Mouse (Mus musculus) MEL (cell line): ENCODE measurements around the gene Prelid3b.

Source experiments
- BHLHE40 ChIP-seq: IDR thresholded peaks from 2 replicates; pipeline ENCODE4 v1.6.1; 2012; ENCODE audit warnings: low read depth, mild to moderate bottlenecking, inconsistent platforms, low read length, improper control_type of control experiment, borderline replicate concordance
- CTCF ChIP-seq, 3 experiments: IDR thresholded peaks in 2 of 3; conservative IDR thresholded peaks in 1 of 3; 2 replicates each; pipeline ENCODE4 v1.5.1; 2011 to 2012; ENCODE audit warnings: low read length in 3 of 3, low read depth in 2 of 3, mild to moderate bottlenecking in 2 of 3, improper control_type of control experiment in 1 of 3, inconsistent platforms in 1 of 3, mixed read lengths in 1 of 3, moderate library complexity in 1 of 3; ENCODE audit not compliant: control insufficient read depth in 1 of 3, insufficient read depth in 1 of 3, poor library complexity in 1 of 3, severe bottlenecking in 1 of 3
- GATA1 ChIP-seq: IDR thresholded peaks from 2 replicates; pipeline ENCODE4 v1.6.1; 2011; ENCODE audit warnings: low read depth, low read length, improper control_type of control experiment
- JUND ChIP-seq: IDR thresholded peaks from 2 replicates; pipeline ENCODE4 v1.6.1; 2011; ENCODE audit warnings: low read depth, mild to moderate bottlenecking, improper control_type of control experiment, low read length
- POLR2A ChIP-seq, 2 experiments: IDR thresholded peaks; 2 replicates each; pipeline ENCODE4 v1.6.1; 2011 to 2012; ENCODE audit warnings: low read length in 2 of 2, mild to moderate bottlenecking in 2 of 2, control low read depth in 1 of 2, improper control_type of control experiment in 1 of 2, low read depth in 1 of 2, moderate library complexity in 1 of 2; ENCODE audit not compliant: control insufficient read depth in 1 of 2, insufficient read depth in 1 of 2, poor library complexity in 1 of 2
- TCF12 ChIP-seq: IDR thresholded peaks from 2 replicates; pipeline ENCODE4 v1.6.1; 2014; ENCODE audit warnings: low read depth, mild to moderate bottlenecking, inconsistent platforms, low read length, improper control_type of control experiment, moderate library complexity
- USF2 ChIP-seq, 2 experiments: IDR thresholded peaks; 2 replicates each; pipeline ENCODE4 v1.6.1; 2011 to 2012; ENCODE audit warnings: improper control_type of control experiment in 2 of 2, low read length in 2 of 2, borderline replicate concordance in 1 of 2, inconsistent platforms in 1 of 2, low read depth in 1 of 2, mild to moderate bottlenecking in 1 of 2; ENCODE audit not compliant: insufficient read depth in 1 of 2
- ZMIZ1 ChIP-seq: IDR thresholded peaks from 2 replicates; pipeline ENCODE4 v1.6.1; 2012; ENCODE audit warnings: low read depth, mild to moderate bottlenecking, inconsistent platforms, low read length, improper control_type of control experiment, moderate library complexity
- ZNF384 ChIP-seq: IDR thresholded peaks from 2 replicates; pipeline ENCODE4 v1.6.1; 2012; ENCODE audit warnings: low read depth, mild to moderate bottlenecking, inconsistent platforms, low read length, improper control_type of control experiment

GRCm38 (mm10) chr2:174426856-174427255 is 46.0 kb downstream of the Prelid3b start:
- TF ChIP-seq ZNF384 = no peak
- TF ChIP-seq CTCF (IDR thresholded peaks at IDR 0.05 in 2 of 3, conservative IDR thresholded peaks at IDR 0.05 in 1 of 3; ENCODE audit: control insufficient read depth in 1 of 3, insufficient read depth in 1 of 3, low read depth in 2 of 3, low read length in 3 of 3, poor library complexity in 1 of 3, severe bottlenecking in 1 of 3) = no peak
- no peak for TF ChIP-seq POLR2A (IDR thresholded peaks at IDR 0.05; ENCODE audit: control insufficient read depth in 1 of 2, insufficient read depth in 1 of 2, low read depth in 1 of 2, low read length in 2 of 2, poor library complexity in 1 of 2)
- no peak for TF ChIP-seq TCF12
- TF ChIP-seq BHLHE40 = no peak
- TF ChIP-seq GATA1 = no peak
- no peak for TF ChIP-seq ZMIZ1
- no peak for TF ChIP-seq USF2 (IDR thresholded peaks at IDR 0.05; ENCODE audit: borderline replicate concordance in 1 of 2, insufficient read depth in 1 of 2, low read depth in 1 of 2, low read length in 2 of 2)
- no peak for TF ChIP-seq JUND
